Mouse (Mus musculus) neural tube, embryonic 14.5 days (tissue): ENCODE data around the gene Sh3gl1. TPM values are rescaled to one million over a fixed set of nuclear protein-coding genes. Genes with fewer than 3 reads are reported as not detected.
"Not testable (repeated sequence)": the region's sequence is repeated elsewhere in the genome, so short reads cannot be mapped to it uniquely, and the experiment has no call there.

Experiments used
- ATAC-seq: fragments of 200-750 bp; cut with Nextera tagmentation; 2 replicates; pipeline ENCODE4 v1.8.0; 2017; ENCODE audit warnings: low read depth, mild to moderate bottlenecking, moderate TSS enrichment, moderate library complexity
- H3K27ac ChIP-seq: fragments of 300-500 bp; sonication (generic); 2 replicates; pipeline ENCODE4 v1.5.1; 2014; ENCODE audit warnings: low read depth, mild to moderate bottlenecking, control low read depth, low read length, moderate library complexity, mixed read lengths
- H3K27me3 ChIP-seq: fragments of 300-500 bp; sonication (generic); 2 replicates; pipeline ENCODE4 v1.6.1; 2014; ENCODE audit warnings: low read length; ENCODE audit not compliant: control insufficient read depth, insufficient read depth
- H3K36me3 ChIP-seq: fragments of 300-500 bp; sonication (generic); 2 replicates; pipeline ENCODE4 v1.6.1; 2014; ENCODE audit warnings: low read length, mixed read lengths; ENCODE audit not compliant: control insufficient read depth, insufficient read depth
- H3K4me1 ChIP-seq: fragments of 300-500 bp; sonication (generic); 2 replicates; pipeline ENCODE4 v1.6.1; 2014; ENCODE audit warnings: low read length; ENCODE audit not compliant: control insufficient read depth, insufficient read depth
- H3K4me2 ChIP-seq: fragments of 300-500 bp; sonication (generic); 2 replicates; pipeline ENCODE4 v1.6.1; 2014; ENCODE audit warnings: mild to moderate bottlenecking, low read depth, low read length, control low read depth
- H3K4me3 ChIP-seq: fragments of 300-500 bp; sonication (generic); 2 replicates; pipeline ENCODE4 v1.5.1; 2014; ENCODE audit warnings: low read depth, low read length, control low read depth, mixed read lengths
- H3K9ac ChIP-seq: fragments of 300-500 bp; sonication (generic); replicated peaks from 2 replicates; pipeline ENCODE4 v1.6.1; 2014; ENCODE audit warnings: low read depth, mild to moderate bottlenecking, control low read depth, low read length, mixed read lengths
- H3K9me3 ChIP-seq: fragments of 300-500 bp; sonication (generic); 2 replicates; pipeline ENCODE4 v1.6.1; 2016; ENCODE audit warnings: low read length; ENCODE audit not compliant: control insufficient read depth
- WGBS: fragments of 180-500 bp; shearing (Covaris S2); extraction: QIAGEN DNeasy Blood & Tissue Kit; methylation state at CpG from one replicate; pipeline ENCODE4 v1.1.7; 2014; 5-methylcytosine and 5-hydroxymethylcytosine counted together
- polyA plus RNA-seq: library from polyadenylated mRNA; unstranded; fragments of >200 nt; fragmentation: Nextera tagmentation; extraction: Ambion mirVana; gene quantifications from 2 replicates; pipeline ENCODE4 v1.2.1, GENCODE M21; 2014

Sh3gl1 gene
- 87.5 and 94.9 TPM in 2 replicates for polyA plus RNA-seq

DNA sequence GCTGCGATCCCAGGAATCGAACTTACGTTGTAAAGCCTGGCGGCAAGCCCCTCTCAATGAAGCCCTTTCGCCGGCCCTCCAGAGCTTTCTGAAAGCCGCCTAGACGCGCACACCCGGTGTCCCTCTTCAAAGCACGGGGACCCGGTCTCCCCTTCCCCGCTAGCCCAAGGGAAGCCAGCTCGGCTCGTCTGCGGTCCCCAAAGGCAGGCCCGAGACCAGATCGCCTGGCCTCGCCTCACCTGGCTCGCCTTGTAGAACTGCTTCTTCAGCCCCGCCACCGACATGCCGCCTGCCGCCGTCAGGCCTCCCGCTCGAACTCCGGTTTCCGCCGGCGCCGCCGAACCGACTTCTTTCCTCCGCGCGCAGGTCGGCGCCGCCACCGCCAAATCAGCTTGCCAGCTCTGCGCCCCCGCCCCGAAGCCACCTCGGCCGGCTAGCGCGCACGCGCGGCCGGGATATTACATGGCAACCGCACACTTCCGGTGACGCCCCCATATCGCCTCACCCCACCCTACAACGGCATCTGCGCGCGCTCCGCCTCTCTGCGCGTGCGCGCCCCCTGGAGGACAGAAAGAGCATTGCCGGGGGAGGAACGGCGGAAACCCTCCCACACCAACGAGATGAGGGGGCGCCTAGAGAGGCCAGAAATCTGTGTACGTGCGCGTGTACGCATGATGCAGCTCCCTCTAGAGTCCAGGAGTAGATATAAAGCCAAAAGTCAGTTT, at the start of gene Sh3gl1:
Gene Sh3gl1, minus strand, starts transcription at position 460 of the 725 bp plus-strand sequence.
- Histone ChIP-seq H3K36me3 (peaks cover 10% of the 10 kb centered on the region; the same call in 1 of the 2 replicates), H3K4me2 (peak within 1 kb of the TSS; percentile 67), H3K9ac (peak within 1 kb of the TSS; percentile 78), H3K27ac (peak within 1 kb of the TSS; percentile 83), H3K4me1 (peaks cover 15% of the 10 kb centered on the region), H3K9me3 (no peaks in the 10 kb centered on the region), H3K4me3 (peak within 1 kb of the TSS; percentile 81), H3K27me3 (no peaks in the 10 kb centered on the region)
- WGBS, result under 1% methylated on average over 74 of the region's 74 CpGs
- peak; percentile 89 for ATAC-seq

DNA sequence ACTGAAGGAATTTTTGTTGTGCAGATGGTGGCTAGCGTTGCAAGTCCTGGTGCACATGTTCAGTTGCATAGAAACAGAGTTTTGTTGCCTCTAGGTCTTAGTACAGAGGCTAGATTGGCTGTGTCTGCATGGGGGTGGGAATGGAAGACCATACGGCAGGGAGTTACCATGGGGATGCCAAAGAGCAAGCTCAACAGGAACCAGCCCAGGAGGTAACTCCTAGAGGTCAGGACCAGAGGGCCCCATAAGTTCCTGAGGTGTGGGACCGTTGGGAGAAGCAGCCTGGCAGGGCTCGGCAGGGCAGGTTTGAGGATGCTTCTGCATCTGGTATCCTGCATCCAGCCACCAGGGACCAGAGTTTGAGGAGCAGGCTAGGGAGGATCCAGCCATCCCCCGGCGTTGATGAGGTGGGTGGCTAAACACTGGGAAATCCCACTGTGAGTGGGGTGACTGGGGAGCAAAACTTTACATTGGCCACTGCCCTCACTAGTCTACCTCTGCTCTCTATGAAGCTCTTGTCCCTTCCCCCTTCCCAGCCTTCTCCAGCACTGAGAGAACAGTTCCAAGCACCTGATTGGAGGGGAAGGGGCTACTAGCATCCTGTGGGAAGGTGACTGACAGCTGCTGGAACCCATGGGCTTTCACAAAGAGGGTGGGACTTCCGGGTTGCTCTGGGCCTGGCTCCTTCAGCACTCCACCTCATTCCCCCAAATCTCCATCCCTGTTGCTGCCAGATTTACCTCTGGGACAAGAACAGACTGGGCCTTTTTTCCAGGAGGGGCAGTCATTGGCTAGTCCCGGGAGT, 44.5 kb upstream of the Sh3gl1 start:
- 5% methylated on average over 8 of the region's 8 CpGs for WGBS
- H3K36me3 ChIP-seq, result peaks cover 13% of the 10 kb centered on the region; the same call in 1 of the 2 replicates

DNA sequence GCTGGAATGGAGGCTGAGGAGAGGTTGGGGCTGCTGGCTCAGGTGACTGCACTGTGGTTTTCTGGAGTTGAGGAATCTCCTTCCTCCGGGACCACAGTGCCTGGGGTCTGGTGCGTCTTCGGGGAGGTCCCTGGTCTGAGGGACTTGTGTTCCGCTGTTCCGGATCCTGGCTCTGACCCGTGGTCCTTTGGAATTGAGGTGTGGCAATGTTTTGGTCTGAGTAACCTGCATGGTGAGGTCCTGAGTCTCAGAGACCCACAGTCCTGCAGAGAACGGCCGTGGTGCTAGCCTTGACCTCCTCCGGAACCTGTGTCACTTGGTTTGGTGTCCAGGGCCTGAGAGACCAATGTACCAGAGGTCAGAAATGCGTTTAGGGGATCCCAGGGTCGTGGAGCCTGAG, 43.5 kb upstream of the Sh3gl1 start:
- WGBS, result 2% methylated on average over 11 of the region's 11 CpGs
- Histone ChIP-seq H3K27ac (peak overlapping the region; percentile 13; the same call in 1 of the 2 replicates), H3K4me2 (peak overlapping the region; percentile 96), H3K36me3 (peaks cover 13% of the 10 kb centered on the region; the same call in 1 of the 2 replicates), H3K4me1 (peaks cover 22% of the 10 kb centered on the region), H3K9ac (peak overlapping the region; percentile 74), H3K4me3 (peak overlapping the region; percentile 75), H3K27me3 (no peaks in the 10 kb centered on the region), H3K9me3 (no peaks in the 10 kb centered on the region)
- ATAC-seq, result no peak

More for the DNA sequence above, 44.5 kb upstream of the Sh3gl1 start:
- H3K4me2 ChIP-seq, result peak overlapping the region; percentile 96
- H3K9ac ChIP-seq, result peak overlapping the region; percentile 74
- peaks cover 22% of the 10 kb centered on the region for H3K4me1 ChIP-seq
- no peaks in the 10 kb centered on the region for H3K27me3 ChIP-seq
- no peaks in the 10 kb centered on the region for H3K9me3 ChIP-seq
- H3K4me3 ChIP-seq, result peak overlapping the region; percentile 75
- ATAC-seq, result peak; percentile 47; the same call in 1 of the 2 replicates
- no peak overlapping the region for H3K27ac ChIP-seq

DNA sequence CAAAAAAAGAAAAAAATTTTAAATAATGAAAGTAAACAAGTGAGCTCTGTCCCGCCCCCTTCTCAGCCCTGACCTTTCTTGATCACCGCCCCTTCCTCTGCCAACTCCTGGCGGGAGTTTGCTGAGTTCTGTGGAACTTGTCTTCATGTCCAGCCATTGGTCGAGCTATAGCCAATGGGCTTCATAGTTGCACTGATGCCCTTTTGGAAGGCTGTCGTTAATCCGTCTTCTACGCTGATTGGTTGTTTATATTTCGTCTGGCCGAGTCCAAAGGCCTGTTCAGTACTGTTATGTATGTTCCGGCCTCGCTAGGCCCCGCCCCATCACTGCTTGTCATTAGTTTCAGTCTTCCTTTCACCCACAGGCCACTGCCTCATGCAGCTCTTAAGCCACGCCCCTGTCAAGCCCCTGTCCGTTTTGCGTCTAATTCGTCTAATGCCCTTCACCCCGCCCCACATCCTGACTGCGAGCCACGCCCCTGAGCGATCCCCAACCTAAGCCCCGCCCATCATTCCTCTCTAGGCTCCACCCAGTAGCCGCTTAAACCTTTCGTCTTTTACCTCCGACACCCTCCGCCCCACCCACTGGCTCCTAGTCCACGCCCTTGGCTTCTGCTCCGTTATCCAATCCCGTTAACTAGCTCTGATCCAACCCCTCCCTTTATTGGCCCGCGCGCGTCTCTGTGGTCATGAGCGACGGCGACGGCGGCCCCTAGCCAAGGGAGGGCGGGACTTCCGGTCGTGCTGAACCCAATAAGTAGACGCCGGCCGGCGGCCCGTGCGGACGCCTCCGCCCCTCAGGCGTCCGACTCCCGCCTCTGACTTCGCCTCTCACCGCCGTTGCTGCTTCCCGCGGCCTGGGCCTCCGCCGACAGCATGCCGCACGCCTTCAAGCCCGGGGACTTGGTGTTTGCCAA, 42.7 kb upstream of the Sh3gl1 start, which contains the start of gene Hdgfl2:
Gene Hdgfl2, plus strand, starts transcription at position 755 of the 916 bp plus-strand sequence.
- H3K4me3 ChIP-seq, result peak within 1 kb of the TSS; percentile 75
- peak within 1 kb of the TSS; percentile 41; the same call in 1 of the 2 replicates for H3K27ac ChIP-seq
- no peaks in the 10 kb centered on the region for H3K9me3 ChIP-seq
- under 1% methylated on average over 60 of the region's 61 CpGs for WGBS
- H3K4me1 ChIP-seq, result peaks cover 25% of the 10 kb centered on the region
- H3K27me3 ChIP-seq, result no peaks in the 10 kb centered on the region
- peak; percentile 92 for ATAC-seq
- H3K9ac ChIP-seq, result peak within 1 kb of the TSS; percentile 74
- H3K4me2 ChIP-seq, result peak within 1 kb of the TSS; percentile 96
- peaks cover 8% of the 10 kb centered on the region; the same call in 1 of the 2 replicates for H3K36me3 ChIP-seq

DNA sequence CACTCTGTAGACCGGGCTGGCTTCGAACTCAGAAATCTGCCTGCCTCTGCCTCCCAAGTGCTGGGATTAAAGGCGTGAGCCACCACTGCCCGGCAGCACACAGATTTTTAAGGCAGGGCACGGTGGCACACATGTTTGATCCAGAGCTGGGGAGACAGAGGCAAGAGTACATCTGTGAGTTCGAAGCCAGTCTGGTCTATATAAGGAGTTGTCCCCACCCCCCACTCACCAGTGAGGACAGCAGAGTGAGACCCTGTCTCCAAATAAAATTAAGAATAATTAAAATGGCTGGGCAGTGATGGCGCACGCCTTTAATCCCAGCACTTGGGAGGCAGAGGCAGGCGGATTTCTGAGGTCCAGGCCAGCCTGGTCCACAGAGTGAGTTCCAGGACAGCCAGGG, 41.9 kb upstream of the Sh3gl1 start:
- not testable (repeated sequence) for H3K36me3 ChIP-seq, H3K9ac ChIP-seq, H3K9me3 ChIP-seq, ATAC-seq, H3K27me3 ChIP-seq, H3K27ac ChIP-seq
- 69% methylated on average over 9 of the region's 9 CpGs for WGBS
- peak overlapping the region; percentile 27; the same call in 1 of the 2 replicates for H3K4me2 ChIP-seq
- H3K4me1 ChIP-seq, result peaks cover 28% of the 10 kb centered on the region
- peak overlapping the region; percentile 75; the same call in 1 of the 2 replicates for H3K4me3 ChIP-seq

DNA sequence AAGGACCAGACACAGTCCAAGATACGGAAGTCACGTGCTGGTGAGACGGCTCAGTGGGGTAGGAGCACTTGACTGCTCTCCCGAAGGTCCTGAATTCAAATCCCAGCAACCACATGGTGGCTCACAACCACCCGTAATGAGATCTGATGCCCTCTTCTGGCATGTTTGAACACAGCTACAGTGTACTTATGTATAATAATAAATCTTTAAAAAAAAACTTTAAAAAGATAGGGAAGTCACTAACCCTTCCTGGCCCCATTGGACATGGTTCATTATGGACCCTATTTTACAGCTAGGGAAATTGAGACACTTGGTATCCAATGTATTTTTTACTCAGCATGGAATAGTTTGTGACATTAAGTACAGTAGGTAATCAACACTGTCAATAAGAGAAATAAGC, 41.1 kb upstream of the Sh3gl1 start:
- Histone ChIP-seq H3K4me2 (no peak overlapping the region), H3K9me3 (no peaks in the 10 kb centered on the region), H3K27ac (no peak overlapping the region)

DNA sequence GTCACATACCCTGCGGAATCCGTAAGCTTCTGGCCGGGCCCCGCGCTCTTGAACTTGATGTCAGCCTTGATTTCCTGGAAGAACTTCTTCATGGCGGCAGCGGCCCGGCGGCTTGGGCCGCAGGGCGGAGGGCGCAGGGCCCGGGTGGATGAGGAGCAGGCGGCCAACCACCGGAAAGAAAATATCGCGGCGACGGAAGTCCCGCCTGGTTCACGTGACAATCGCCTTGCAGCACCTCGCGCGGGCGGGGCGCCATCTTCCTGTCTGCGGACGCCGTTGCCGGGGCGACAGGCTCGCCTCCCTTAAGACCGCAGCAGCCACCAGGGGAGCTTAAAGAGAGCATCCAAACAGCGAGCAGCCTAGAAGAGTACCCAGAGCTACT, 38.4 kb upstream of the Sh3gl1 start, which contains the start of gene Ubxn6:
Gene Ubxn6, minus strand, starts transcription at position 202 of the 382 bp plus-strand sequence.
- Histone ChIP-seq H3K4me3 (peak within 1 kb of the TSS; percentile 74), H3K9ac (peak within 1 kb of the TSS; percentile 73), H3K4me1 (peaks cover 7% of the 10 kb centered on the region; the same call in 1 of the 2 replicates), H3K27me3 (no peaks in the 10 kb centered on the region), H3K9me3 (no peaks in the 10 kb centered on the region), H3K27ac (peak within 1 kb of the TSS; percentile 85), H3K4me2 (peak within 1 kb of the TSS; percentile 60), H3K36me3 (peaks cover 28% of the 10 kb centered on the region)
- peak; percentile 71 for ATAC-seq
- WGBS, result under 1% methylated on average over 35 of the region's 35 CpGs

More for the DNA sequence above, 41.1 kb upstream of the Sh3gl1 start:
- Histone ChIP-seq H3K9ac (no peak overlapping the region), H3K27me3 (no peaks in the 10 kb centered on the region), H3K4me1 (peaks cover 28% of the 10 kb centered on the region), H3K4me3 (no peak overlapping the region), H3K36me3 (peaks cover 8% of the 10 kb centered on the region; the same call in 1 of the 2 replicates)
- WGBS, result 91% methylated on average over 5 of the region's 5 CpGs
- ATAC-seq, result no peak
